Mouse (Mus musculus): ENCODE results near the gene Dpf2.
A peak's percentile ranks its signal among the peaks of the same experiment; 100 is the strongest.

- TF ChIP-seq CTCF (IDR thresholded peaks at IDR 0.05; ENCODE audit: low read depth) = peak; percentile 83
- TF ChIP-seq EP300 (IDR thresholded peaks at IDR 0.05; ENCODE audit: low read depth) = 0 out of 2 replicates have a peak, but pooled peaks have one; percentile 25
Measured at GRCm38 (mm10) chr19:5923990-5924712, 11.3 kb upstream of the Dpf2 start.
